Mouse (Mus musculus) embryonic facial prominence, embryonic 15.5 days (tissue): ENCODE data around the gene Hsp90b1. TPM values are rescaled to one million over a fixed set of nuclear protein-coding genes. Genes with fewer than 3 reads are reported as not detected.

Source experiments
- ATAC-seq: fragments of 200-750 bp; cut with Nextera tagmentation; 2 replicates; pipeline ENCODE4 v1.8.0; 2017; ENCODE audit warnings: low read depth, moderate TSS enrichment; ENCODE audit not compliant: insufficient number of reproducible peaks, low FRiP score, low TSS enrichment
- H3K27ac ChIP-seq: fragments of 300-500 bp; sonication (generic); replicated peaks from 2 replicates; pipeline ENCODE4 v1.5.1; 2015; ENCODE audit warnings: mild to moderate bottlenecking, inconsistent platforms
- H3K27me3 ChIP-seq: fragments of 300-500 bp; sonication (generic); 2 replicates; pipeline ENCODE4 v1.6.1; 2015; ENCODE audit warnings: inconsistent platforms
- H3K36me3 ChIP-seq: fragments of 300-500 bp; sonication (generic); 2 replicates; pipeline ENCODE4 v1.6.1; 2015; ENCODE audit warnings: mild to moderate bottlenecking, inconsistent platforms
- H3K4me1 ChIP-seq: fragments of 300-500 bp; sonication (generic); 2 replicates; pipeline ENCODE4 v1.6.1; 2015; ENCODE audit warnings: inconsistent platforms
- H3K4me2 ChIP-seq: fragments of 300-500 bp; sonication (generic); replicated peaks from 2 replicates; pipeline ENCODE4 v1.6.1; 2015; ENCODE audit warnings: mild to moderate bottlenecking, inconsistent platforms
- H3K4me3 ChIP-seq: fragments of 300-500 bp; sonication (generic); replicated peaks from 2 replicates; pipeline ENCODE4 v1.5.1; 2015; ENCODE audit warnings: mild to moderate bottlenecking, inconsistent platforms
- H3K9ac ChIP-seq: fragments of 300-500 bp; sonication (generic); 2 replicates; pipeline ENCODE4 v1.6.1; 2015; ENCODE audit warnings: inconsistent platforms
- H3K9me3 ChIP-seq: fragments of 300-500 bp; sonication (generic); replicated peaks from 2 replicates; pipeline ENCODE4 v1.6.1; 2016; ENCODE audit warnings: inconsistent platforms
- WGBS: fragments of 180-500 bp; shearing (Covaris S2); methylation state at CpG from one replicate; pipeline ENCODE4 v1.1.7; 2015; 5-methylcytosine and 5-hydroxymethylcytosine counted together
- polyA plus RNA-seq: library from polyadenylated mRNA; unstranded; fragments of >200 nt; fragmentation: Nextera tagmentation; extraction: Ambion mirVana; gene quantifications from 2 replicates; pipeline ENCODE4 v1.2.1, GENCODE M21; 2015

Hsp90b1 gene
- polyA plus RNA-seq = 609 and 610 TPM in 2 replicates

GRCm38 (mm10) chr10:86705318-86705921, at the start of gene Hsp90b1, which contains the start of gene Ttc41:
TSS of gene Hsp90b1 (minus strand) at chr10:86705509.
TSS of gene Ttc41 (plus strand) at chr10:86705811.
- H3K27me3 ChIP-seq = no peaks in the 10 kb centered on the region
- no peaks in the 10 kb centered on the region for H3K9me3 ChIP-seq
- peak within 1 kb of the TSS; percentile 94 for H3K4me3 ChIP-seq
- under 1% methylated on average over 51 of the region's 51 CpGs for WGBS
- H3K4me1 ChIP-seq = peaks cover 40% of the 10 kb centered on the region
- H3K36me3 ChIP-seq = peaks cover 24% of the 10 kb centered on the region
- peak; percentile 97 for ATAC-seq
- peak within 1 kb of the TSS; percentile 73 for H3K4me2 ChIP-seq
- peak within 1 kb of the TSS; percentile 92 for H3K9ac ChIP-seq
- H3K27ac ChIP-seq = peak within 1 kb of the TSS; percentile 96

GRCm38 (mm10) chr10:86744306-86744705, 39.0 kb upstream of the Hsp90b1 start:
- H3K27me3 ChIP-seq = no peaks in the 10 kb centered on the region
- H3K9me3 ChIP-seq = no peaks in the 10 kb centered on the region
- no peak overlapping the region for H3K4me2 ChIP-seq
- no peaks in the 10 kb centered on the region for H3K36me3 ChIP-seq
- H3K4me1 ChIP-seq = no peaks in the 10 kb centered on the region
- H3K4me3 ChIP-seq = no peak overlapping the region
- no peak for ATAC-seq
- no peak overlapping the region for H3K9ac ChIP-seq
- 87% methylated on average over 7 of the region's 7 CpGs for WGBS
- H3K27ac ChIP-seq = no peak overlapping the region

GRCm38 (mm10) chr10:86742918-86743317, 37.6 kb upstream of the Hsp90b1 start:
- Histone ChIP-seq H3K4me3 (no peak overlapping the region), H3K9me3 (no peaks in the 10 kb centered on the region), H3K27me3 (no peaks in the 10 kb centered on the region), H3K9ac (no peak overlapping the region), H3K27ac (no peak overlapping the region), H3K36me3 (no peaks in the 10 kb centered on the region), H3K4me2 (no peak overlapping the region), H3K4me1 (no peaks in the 10 kb centered on the region)
- no peak for ATAC-seq
- WGBS = 82% methylated on average over 2 of the region's 2 CpGs

- 42% methylated on average over 4 of the region's 4 CpGs for WGBS
- Histone ChIP-seq H3K4me2 (no peak overlapping the region), H3K4me1 (0 out of 2 replicates have a peak, but pooled peaks cover 2% of the 10 kb centered on the region), H3K9ac (no peak overlapping the region; the same call in 1 of the 2 replicates), H3K27ac (no peak overlapping the region), H3K27me3 (no peaks in the 10 kb centered on the region), H3K36me3 (no peaks in the 10 kb centered on the region), H3K4me3 (no peak overlapping the region), H3K9me3 (no peaks in the 10 kb centered on the region)
- no peak for ATAC-seq
These were observed 29.7 kb upstream of the Hsp90b1 start for GRCm38 (mm10) chr10:86735036-86735435.

GRCm38 (mm10) chr10:86731500-86731863, 26.2 kb upstream of the Hsp90b1 start:
- H3K36me3 ChIP-seq = no peaks in the 10 kb centered on the region
- H3K27me3 ChIP-seq = no peaks in the 10 kb centered on the region
- H3K4me3 ChIP-seq = no peak overlapping the region
- ATAC-seq = no peak
- no peaks in the 10 kb centered on the region for H3K9me3 ChIP-seq
- H3K4me2 ChIP-seq = no peak overlapping the region
- no peak overlapping the region for H3K27ac ChIP-seq
- H3K9ac ChIP-seq = no peak overlapping the region
- peaks cover 19% of the 10 kb centered on the region for H3K4me1 ChIP-seq
- 51% methylated on average over 2 of the region's 2 CpGs for WGBS

GRCm38 (mm10) chr10:86730823-86731499, 25.7 kb upstream of the Hsp90b1 start:
- H3K4me1 ChIP-seq = peaks cover 19% of the 10 kb centered on the region
- peak overlapping the region; percentile 68 for H3K27ac ChIP-seq
- H3K4me3 ChIP-seq = peak overlapping the region; percentile 51
- peak overlapping the region; percentile 67 for H3K4me2 ChIP-seq
- no peak for ATAC-seq
- H3K9ac ChIP-seq = peak overlapping the region; percentile 54
- H3K36me3 ChIP-seq = no peaks in the 10 kb centered on the region
- 4% methylated on average over 22 of the region's 22 CpGs for WGBS
- H3K9me3 ChIP-seq = no peaks in the 10 kb centered on the region
- H3K27me3 ChIP-seq = no peaks in the 10 kb centered on the region

- no peak for ATAC-seq
- H3K4me3 ChIP-seq = no peak overlapping the region
- H3K27ac ChIP-seq = peak overlapping the region; percentile 67
- no peaks in the 10 kb centered on the region for H3K9me3 ChIP-seq
- H3K36me3 ChIP-seq = no peaks in the 10 kb centered on the region
- WGBS = 85% methylated on average over 3 of the region's 3 CpGs
- H3K27me3 ChIP-seq = no peaks in the 10 kb centered on the region
- no peak overlapping the region; the same call in 1 of the 2 replicates for H3K4me2 ChIP-seq
- H3K9ac ChIP-seq = no peak overlapping the region
- H3K4me1 ChIP-seq = peaks cover 19% of the 10 kb centered on the region
These were observed 22.9 kb upstream of the Hsp90b1 start for GRCm38 (mm10) chr10:86728176-86728575.

GRCm38 (mm10) chr10:86727548-86727980, 22.3 kb upstream of the Hsp90b1 start:
- Histone ChIP-seq H3K4me1 (peaks cover 19% of the 10 kb centered on the region), H3K4me2 (peak overlapping the region; percentile 65), H3K27ac (peak overlapping the region; percentile 67), H3K9ac (no peak overlapping the region), H3K36me3 (no peaks in the 10 kb centered on the region), H3K27me3 (no peaks in the 10 kb centered on the region), H3K4me3 (peak overlapping the region; percentile 35), H3K9me3 (no peaks in the 10 kb centered on the region)
- ATAC-seq = peak; percentile 78
- 2% methylated on average over 12 of the region's 12 CpGs for WGBS

- Histone ChIP-seq H3K9ac (no peak overlapping the region), H3K4me3 (no peak overlapping the region), H3K4me2 (no peak overlapping the region), H3K36me3 (no peaks in the 10 kb centered on the region), H3K9me3 (no peaks in the 10 kb centered on the region), H3K27me3 (no peaks in the 10 kb centered on the region), H3K27ac (no peak overlapping the region), H3K4me1 (no peaks in the 10 kb centered on the region)
- ATAC-seq = no peak
- 32% methylated on average over 3 of the region's 3 CpGs for WGBS
These were observed 6.8 kb upstream of the Hsp90b1 start for GRCm38 (mm10) chr10:86712156-86712555.

- no peaks in the 10 kb centered on the region for H3K27me3 ChIP-seq
- H3K4me3 ChIP-seq = no peak overlapping the region
- H3K9me3 ChIP-seq = no peaks in the 10 kb centered on the region
- peak overlapping the region; percentile 96; the same call in 1 of the 2 replicates for H3K27ac ChIP-seq
- peaks cover 27% of the 10 kb centered on the region for H3K4me1 ChIP-seq
- 76% methylated on average over 3 of the region's 3 CpGs for WGBS
- ATAC-seq = no peak
- H3K9ac ChIP-seq = no peak overlapping the region
- H3K36me3 ChIP-seq = peaks cover 9% of the 10 kb centered on the region
- peak overlapping the region; percentile 73; the same call in 1 of the 2 replicates for H3K4me2 ChIP-seq
These were observed 1.8 kb upstream of the Hsp90b1 start for GRCm38 (mm10) chr10:86707134-86707533.

GRCm38 (mm10) chr10:86705922-86706752, 828 bp upstream of the Hsp90b1 start:
- H3K36me3 ChIP-seq = peaks cover 17% of the 10 kb centered on the region
- H3K4me3 ChIP-seq = peak overlapping the region; percentile 94
- peaks cover 33% of the 10 kb centered on the region for H3K4me1 ChIP-seq
- peak overlapping the region; percentile 60 for H3K9ac ChIP-seq
- H3K27me3 ChIP-seq = no peaks in the 10 kb centered on the region
- ATAC-seq = peak; percentile 88
- H3K4me2 ChIP-seq = peak overlapping the region; percentile 73
- no peaks in the 10 kb centered on the region for H3K9me3 ChIP-seq
- peak overlapping the region; percentile 96 for H3K27ac ChIP-seq
- 4% methylated on average over 33 of the region's 33 CpGs for WGBS
